Mouse (Mus musculus) erythroid progenitor cell, adult 5-6 weeks (primary cell): ENCODE results near the gene Frs2. TPM values are rescaled to one million over a fixed set of nuclear protein-coding genes. Genes with fewer than 3 reads are reported as not detected.

Source experiments
- ATAC-seq: replicated peaks from 2 replicates; pipeline ENCODE4 v1.8.0; 2016; ENCODE audit warnings: moderate number of reproducible peaks, mild to moderate bottlenecking, moderate TSS enrichment, inconsistent platforms; ENCODE audit not compliant: poor library complexity, low FRiP score, severe bottlenecking
- total RNA-seq, 2 experiments: library from RNA; stranded (forward) in 1 of 2; stranded (reverse) in 1 of 2; fragments of 150-400 nt in 1 of 2; fragments of 186-747, 209-891 nt in 1 of 2; gene quantifications; 2 replicates each; pipeline versions ENCODE4 v1.2.3 to v1.2.4; 2015 to 2017; ENCODE audit warnings: low replicate concordance in 2 of 2

Frs2 gene
- total RNA-seq (2015; ENCODE audit: low replicate concordance) (32.1 and 44.4 TPM in 2 replicates), total RNA-seq (2017; ENCODE audit: low replicate concordance) (15.1 and 25.8 TPM in 2 replicates)

- ATAC-seq: peak; percentile 85
Measured at GRCm38 (mm10) chr10:117148361-117149003, at the start of gene Frs2. Gene Frs2 (minus strand): TSS chr10:117148534.

DNA sequence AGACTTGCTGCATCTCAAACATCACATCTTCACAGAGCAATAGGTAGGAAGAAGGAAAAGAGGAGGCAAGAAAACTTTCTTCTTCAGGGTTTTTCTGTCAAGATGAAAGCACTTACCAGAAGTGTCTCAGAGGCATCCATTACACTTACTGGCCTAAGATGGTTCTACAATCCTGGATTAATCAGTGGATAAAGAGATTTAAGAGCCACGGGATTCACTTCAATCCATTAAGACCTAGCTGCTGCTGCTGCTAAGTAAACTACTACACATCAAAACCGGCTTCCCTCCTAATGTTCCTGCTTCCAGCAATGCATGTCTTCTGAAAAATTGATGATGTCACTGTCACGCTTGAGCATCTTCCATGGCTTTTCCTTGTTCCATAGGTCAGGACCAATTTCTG, 48.4 kb upstream of the Frs2 start:
- no peak for ATAC-seq

DNA sequence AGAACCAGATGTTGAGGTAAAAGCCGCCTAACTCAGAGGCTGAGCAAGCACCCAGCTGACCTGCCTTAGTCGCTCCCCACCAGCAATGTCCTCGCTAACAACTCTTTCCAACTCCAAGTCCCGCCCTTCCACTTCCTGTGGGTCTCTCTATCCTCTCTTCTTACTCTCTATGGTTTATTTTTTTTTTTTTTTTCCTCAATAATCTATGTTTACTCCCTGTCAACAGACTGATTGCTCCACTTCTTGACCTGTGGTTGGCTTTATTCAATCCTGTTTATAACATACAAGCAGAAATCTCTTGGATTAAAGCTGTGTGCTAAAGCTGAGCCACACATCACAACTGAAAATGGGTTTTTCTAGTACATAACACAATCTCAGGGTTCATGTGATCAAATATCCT, 47.4 kb upstream of the Frs2 start:
- no peak for ATAC-seq

DNA sequence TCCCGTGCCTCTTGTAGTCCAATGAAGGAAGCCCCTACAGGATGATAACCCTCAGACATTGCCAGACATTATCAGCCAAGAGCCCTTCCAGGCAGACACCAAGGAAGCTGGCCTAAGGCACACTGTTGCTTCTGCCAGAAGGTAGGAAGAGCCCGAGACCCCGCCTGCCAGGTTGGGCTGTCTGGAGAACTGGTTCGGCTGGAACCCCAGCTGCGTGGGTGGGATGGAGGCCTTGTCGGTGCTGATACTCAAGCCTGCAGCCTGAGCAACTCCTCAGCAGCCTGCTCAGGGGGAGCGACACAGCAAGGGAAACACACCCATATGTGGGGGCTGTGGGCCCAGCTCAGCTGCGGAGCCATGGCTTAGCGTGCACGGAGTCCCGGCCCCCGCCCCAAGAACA, 46.7 kb upstream of the Frs2 start:
- ATAC-seq: no peak

GRCm38 (mm10) chr10:117193364-117193763, 45.0 kb upstream of the Frs2 start:
- ATAC-seq: no peak

GRCm38 (mm10) chr10:117185399-117186089, 37.2 kb upstream of the Frs2 start:
- no peak for ATAC-seq

DNA sequence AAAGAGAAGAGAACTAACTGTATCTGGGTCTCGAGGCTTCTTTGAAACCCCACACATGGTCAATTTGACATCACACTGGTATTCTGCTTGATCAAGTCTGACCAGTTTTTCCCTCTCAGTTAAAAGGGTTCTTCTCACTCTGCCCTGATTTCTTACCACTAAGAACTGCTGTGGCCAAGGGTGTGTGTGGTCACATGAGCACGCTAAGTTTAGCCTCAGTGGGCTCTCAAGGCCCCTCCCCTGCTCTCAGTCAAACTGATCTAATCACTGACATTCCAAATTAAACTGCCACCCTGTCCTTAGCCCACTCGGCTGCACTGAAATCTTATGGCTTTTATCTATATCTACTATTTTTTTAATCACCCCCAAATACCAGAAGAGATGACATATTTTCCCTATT, 32.8 kb upstream of the Frs2 start:
- ATAC-seq: no peak

GRCm38 (mm10) chr10:117174645-117175044, 26.3 kb upstream of the Frs2 start:
- no peak for ATAC-seq

DNA sequence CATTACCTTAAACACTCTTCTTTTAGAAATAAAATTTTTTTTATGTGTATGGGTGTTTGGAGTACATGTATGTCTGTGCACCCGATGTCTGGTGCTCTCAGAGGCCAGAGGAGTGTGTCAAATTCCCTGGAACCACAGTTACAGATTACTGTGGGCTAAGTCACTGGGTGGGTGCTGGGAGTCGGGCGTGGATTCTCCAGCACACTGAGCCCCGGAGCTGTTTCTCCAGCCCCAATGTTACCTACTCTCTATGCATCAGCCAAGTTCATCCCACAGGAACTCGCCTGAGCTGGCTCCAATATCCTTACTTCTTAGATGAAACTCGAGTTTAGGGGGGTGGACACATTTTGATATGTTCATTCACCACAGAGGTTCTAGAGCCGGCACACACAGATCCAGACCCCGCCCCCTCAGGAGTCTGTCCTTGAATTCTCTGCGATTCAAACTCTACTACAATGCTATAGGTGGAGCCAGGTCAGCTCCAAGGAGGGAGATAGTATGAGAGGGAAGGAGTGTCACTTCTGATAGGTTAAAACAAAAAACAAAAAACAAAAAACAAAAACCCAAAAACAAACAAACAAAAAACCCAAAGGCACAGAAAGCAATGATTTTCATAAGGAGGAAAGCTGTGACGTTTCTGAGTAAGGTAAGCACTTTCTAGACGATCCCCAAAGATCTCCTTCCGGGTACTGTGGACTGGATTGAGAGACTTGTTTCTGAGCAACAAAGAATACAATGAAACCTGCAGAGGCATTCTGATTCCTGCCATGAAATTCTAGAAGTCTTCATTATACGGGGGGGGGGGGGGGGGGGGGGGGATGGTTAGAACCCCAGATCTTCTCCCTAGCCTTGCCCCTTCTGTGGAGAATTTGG, 25.5 kb upstream of the Frs2 start:
- peak; percentile 43; the same call in 1 of the 2 replicates for ATAC-seq

DNA sequence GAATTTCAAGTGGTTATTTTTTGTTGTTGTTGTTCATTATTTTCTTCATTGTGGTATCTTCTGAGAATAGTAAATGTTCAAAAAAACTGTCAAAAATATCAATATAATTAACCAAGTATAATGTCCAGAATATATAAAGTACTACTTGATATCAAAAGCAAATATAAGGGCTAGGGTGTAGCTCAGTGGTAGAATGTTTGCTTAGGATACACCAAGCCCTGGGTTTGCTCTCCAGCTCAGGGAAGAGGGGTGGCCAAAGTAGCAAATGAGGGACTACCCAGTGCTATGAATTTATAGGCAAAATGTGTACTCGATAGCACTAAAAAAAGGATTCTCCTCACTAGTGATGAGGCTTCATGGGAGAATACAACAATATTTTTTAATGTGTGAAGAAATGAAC, 24.8 kb upstream of the Frs2 start:
- no peak for ATAC-seq

GRCm38 (mm10) chr10:117172069-117172468, 23.7 kb upstream of the Frs2 start:
- no peak for ATAC-seq

DNA sequence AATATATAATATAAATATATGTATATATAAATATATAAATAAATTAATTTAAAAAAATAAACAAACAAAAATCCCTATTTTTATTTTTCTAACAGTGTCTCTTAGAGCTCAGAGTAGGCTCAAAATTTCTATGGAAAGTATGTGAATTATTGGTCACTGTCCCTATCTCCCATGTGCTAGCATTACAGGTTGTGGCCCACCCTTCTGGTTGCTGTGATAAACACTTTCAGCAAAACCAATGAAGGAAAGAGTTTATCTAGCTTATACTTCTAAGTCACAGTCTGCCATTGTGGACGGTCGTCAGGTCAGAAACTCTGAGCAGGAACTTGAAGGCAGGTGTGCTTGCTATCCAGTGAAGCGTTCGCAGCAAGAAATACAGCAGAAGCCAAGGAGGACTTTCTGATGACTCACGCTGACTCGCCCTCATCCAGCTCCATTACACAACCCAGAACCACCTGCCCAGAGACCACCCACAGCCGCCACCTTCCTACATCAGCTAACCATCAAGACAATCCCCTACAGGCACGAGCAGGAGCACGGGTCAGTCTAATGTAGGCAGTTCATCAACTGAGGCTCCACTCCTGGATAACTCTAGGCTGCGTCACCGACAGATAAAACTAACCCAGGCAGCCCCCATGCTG, 18.6 kb upstream of the Frs2 start:
- ATAC-seq: peak; percentile 98

DNA sequence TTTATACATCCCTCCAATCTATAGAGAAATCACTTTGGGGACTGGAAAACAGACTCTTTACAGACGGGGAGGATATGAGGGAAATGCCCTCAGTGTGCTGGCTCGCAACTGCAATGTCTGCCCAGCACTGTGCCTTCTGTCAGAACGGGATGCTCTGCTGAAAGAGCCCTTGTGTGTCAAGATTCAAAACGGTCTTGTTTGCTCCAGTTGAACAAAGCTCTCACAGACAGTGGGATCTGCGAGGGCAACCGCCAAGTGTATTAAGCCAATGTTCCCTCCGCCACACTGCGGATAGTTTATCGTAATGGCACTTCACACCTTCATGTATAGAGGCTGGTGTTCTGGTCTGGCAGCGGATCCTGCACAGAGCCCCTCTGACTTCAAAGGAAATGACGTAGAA, 14.3 kb upstream of the Frs2 start:
- ATAC-seq: no peak

DNA sequence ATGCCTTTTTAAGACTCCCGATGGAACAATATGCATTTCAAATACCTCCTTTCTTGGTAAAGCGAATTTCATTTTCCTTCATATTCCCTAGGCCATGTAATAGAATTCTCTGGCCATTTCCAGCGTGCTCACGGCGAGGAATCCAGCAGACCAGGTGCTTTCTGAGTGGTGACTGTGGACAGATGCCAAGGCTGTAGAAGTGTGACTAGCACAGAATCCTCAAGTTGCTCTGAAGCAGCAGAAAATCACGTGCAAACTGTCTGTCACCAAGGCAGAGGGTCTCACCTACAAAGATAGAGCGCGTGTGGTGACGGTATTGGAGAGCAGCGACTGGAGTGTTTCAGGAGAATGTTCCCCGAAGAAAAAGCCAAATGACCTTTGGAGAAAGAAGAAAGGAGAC, 11.8 kb upstream of the Frs2 start:
- no peak for ATAC-seq

GRCm38 (mm10) chr10:117152247-117152646, 3.9 kb upstream of the Frs2 start:
- ATAC-seq: no peak

GRCm38 (mm10) chr10:117151676-117152075, 3.3 kb upstream of the Frs2 start:
- no peak for ATAC-seq

GRCm38 (mm10) chr10:117151241-117151640, 2.9 kb upstream of the Frs2 start:
- no peak for ATAC-seq

DNA sequence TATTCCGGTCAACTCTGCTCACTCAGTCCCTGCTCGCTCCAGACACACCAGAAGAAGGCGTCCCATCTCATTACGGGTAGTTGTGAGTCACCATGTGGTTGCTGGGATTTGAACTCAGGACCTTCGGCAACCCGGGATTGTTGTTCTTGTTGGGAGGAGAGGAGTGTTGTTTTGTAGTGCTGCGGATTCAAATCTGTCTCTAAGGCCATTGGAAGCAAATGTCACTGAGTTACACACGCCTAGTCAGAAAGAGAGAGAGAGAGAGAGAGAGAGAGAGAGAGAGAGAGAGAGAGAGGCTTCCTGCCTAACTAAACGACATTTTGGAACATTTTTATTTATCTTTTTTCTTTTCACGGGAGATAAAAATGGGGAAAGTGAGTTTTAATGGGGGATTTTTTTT, 2.4 kb upstream of the Frs2 start:
- no peak for ATAC-seq

DNA sequence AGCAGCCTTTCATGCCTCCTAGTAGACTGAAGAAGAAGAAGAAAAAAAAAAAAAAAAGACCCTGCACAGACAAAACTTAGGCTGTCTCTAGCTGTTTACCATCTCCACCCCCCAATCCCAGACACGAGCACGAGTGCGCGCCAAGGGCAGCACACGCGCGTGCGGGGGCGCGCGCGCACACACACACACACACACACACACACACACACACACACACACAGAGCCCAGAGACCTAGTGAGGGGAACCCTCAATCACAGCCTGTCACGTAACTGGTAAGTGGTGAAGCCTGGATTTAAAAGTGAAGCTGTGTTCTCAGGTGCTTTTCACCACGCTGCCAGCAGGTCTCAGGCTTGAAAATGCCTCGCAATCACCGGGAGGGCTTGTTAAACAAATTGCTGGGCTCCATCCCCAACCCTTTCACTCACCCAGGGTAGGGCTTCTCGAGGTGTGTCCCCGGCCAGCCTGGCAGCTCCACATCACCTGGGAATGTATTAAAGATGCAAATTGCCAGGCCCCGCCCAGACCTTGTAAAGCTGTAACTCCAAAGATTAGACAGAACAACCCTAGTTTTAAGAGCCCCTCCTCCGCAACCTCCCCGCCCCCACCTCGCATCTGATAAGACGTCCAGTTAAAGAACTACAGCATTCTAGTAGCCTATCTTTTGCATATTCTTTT, 1.7 kb upstream of the Frs2 start:
- ATAC-seq: peak; percentile 67

GRCm38 (mm10) chr10:117149241-117149640, 907 bp upstream of the Frs2 start:
- ATAC-seq: no peak
